Mouse (Mus musculus): ENCODE measurements around the gene Pik3r1. TPM values are rescaled to one million over a fixed set of nuclear protein-coding genes. Genes with fewer than 3 reads are reported as not detected.
A peak's percentile ranks its signal among the peaks of the same experiment; 100 is the strongest.

Pik3r1 gene
- total RNA-seq, 4 experiments from 2014 or later: 17.8 to 64.2 (median 20.3) TPM

GRCm38 (mm10) chr13:101738769-101739168 lies 29.2 kb downstream of the Pik3r1 start:
- DNase-seq (ENCODE audit: low spot score in 2 of 2): peak; percentile 56 to 67

- DNase-seq (ENCODE audit: low spot score in 2 of 2): no peak
Measured at GRCm38 (mm10) chr13:101736521-101737387, 31.3 kb downstream of the Pik3r1 start.

GRCm38 (mm10) chr13:101735364-101736120 lies 32.5 kb downstream of the Pik3r1 start:
- DNase-seq (ENCODE audit: low spot score in 2 of 2): no peak

- no peak for DNase-seq (ENCODE audit: low spot score in 2 of 2)
Measured at GRCm38 (mm10) chr13:101734227-101734626, 33.8 kb downstream of the Pik3r1 start.

- no peak for DNase-seq (ENCODE audit: low spot score in 2 of 2)
Measured at GRCm38 (mm10) chr13:101732675-101733074, 35.3 kb downstream of the Pik3r1 start.

- DNase-seq (ENCODE audit: low spot score in 2 of 2): no peak
Measured at GRCm38 (mm10) chr13:101731777-101732176, 36.2 kb downstream of the Pik3r1 start.

- DNase-seq (ENCODE audit: low spot score in 2 of 2): no peak
Measured at GRCm38 (mm10) chr13:101730351-101730750, 37.7 kb downstream of the Pik3r1 start.

- no peak for DNase-seq (ENCODE audit: low spot score in 2 of 2)
Measured at GRCm38 (mm10) chr13:101729248-101730055, 38.6 kb downstream of the Pik3r1 start.

- no peak for DNase-seq (ENCODE audit: low spot score in 2 of 2)
Measured at GRCm38 (mm10) chr13:101728816-101729215, 39.2 kb downstream of the Pik3r1 start.

GRCm38 (mm10) chr13:101728300-101728699 lies 39.7 kb downstream of the Pik3r1 start:
- DNase-seq (ENCODE audit: low spot score in 2 of 2): no peak

GRCm38 (mm10) chr13:101727837-101728236 lies 40.2 kb downstream of the Pik3r1 start:
- no peak for DNase-seq (ENCODE audit: low spot score in 2 of 2)

GRCm38 (mm10) chr13:101726922-101727321 lies 41.1 kb downstream of the Pik3r1 start:
- no peak for DNase-seq (ENCODE audit: low spot score in 2 of 2)

- no peak for DNase-seq (ENCODE audit: low spot score in 2 of 2)
Measured at GRCm38 (mm10) chr13:101721901-101722595, 46.0 kb downstream of the Pik3r1 start.

GRCm38 (mm10) chr13:101721154-101721553 lies 46.9 kb downstream of the Pik3r1 start:
- no peak for DNase-seq (ENCODE audit: low spot score in 2 of 2)

GRCm38 (mm10) chr13:101719312-101719870 lies 48.6 kb downstream of the Pik3r1 start:
- DNase-seq (ENCODE audit: low spot score in 2 of 2): peak; percentile 75 to 79

GRCm38 (mm10) chr13:101718744-101719143 lies 49.3 kb downstream of the Pik3r1 start:
- no peak for DNase-seq (ENCODE audit: low spot score in 2 of 2)

- no peak for DNase-seq (ENCODE audit: low spot score in 2 of 2)
Measured at GRCm38 (mm10) chr13:101717836-101718235, 50.2 kb downstream of the Pik3r1 start.

- DNase-seq (ENCODE audit: low spot score in 2 of 2): no peak
Measured at GRCm38 (mm10) chr13:101713429-101714088, 54.5 kb downstream of the Pik3r1 start.

- no peak for DNase-seq (ENCODE audit: low spot score in 2 of 2)
Measured at GRCm38 (mm10) chr13:101712720-101713428, 55.1 kb downstream of the Pik3r1 start.

Measured in gastrocnemius, adult 8-10 months (tissue).